Mouse (Mus musculus): ENCODE data around the gene Mpped2.

DNA sequence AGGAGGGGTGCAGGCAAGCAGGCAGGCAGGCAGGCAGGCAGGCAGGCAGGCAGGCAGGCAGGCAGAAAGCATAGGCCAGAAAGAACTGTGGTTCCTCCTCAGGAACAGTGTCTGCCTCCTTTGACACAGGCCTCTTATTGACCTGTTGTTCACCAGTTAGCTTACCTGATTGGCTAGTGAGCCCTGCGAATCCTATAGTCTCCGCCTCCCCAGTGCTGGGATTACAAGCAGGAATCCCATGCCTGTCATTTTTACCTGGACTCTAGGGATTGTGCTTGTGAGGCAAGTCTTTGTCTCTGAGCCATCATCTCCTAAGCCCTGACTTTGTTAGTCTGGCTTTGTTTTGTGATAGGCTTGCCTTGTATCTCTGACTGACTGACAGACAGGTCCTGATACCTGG, 14.1 kb downstream of the Mpped2 start:
- no peak for TF ChIP-seq CTCF (IDR thresholded peaks at IDR 0.05; ENCODE audit: low read depth, low read length)
- no peak for TF ChIP-seq POLR2A (IDR thresholded peaks at IDR 0.05; ENCODE audit: extremely low read depth, insufficient read depth, low read length)

All from liver, adult 2 months (tissue).